Mouse (Mus musculus) neural tube, embryonic 14.5 days (tissue): Measurements from ENCODE around the gene Acaca. TPM values are rescaled to one million over a fixed set of nuclear protein-coding genes. Genes with fewer than 3 reads are reported as not detected.

Source experiments
- ATAC-seq: fragments of 200-750 bp; cut with Nextera tagmentation; 2 replicates; pipeline ENCODE4 v1.8.0; 2017; ENCODE audit warnings: low read depth, mild to moderate bottlenecking, moderate TSS enrichment, moderate library complexity
- H3K27ac ChIP-seq: fragments of 300-500 bp; sonication (generic); 2 replicates; pipeline ENCODE4 v1.5.1; 2014; ENCODE audit warnings: low read depth, mild to moderate bottlenecking, control low read depth, low read length, moderate library complexity, mixed read lengths
- H3K27me3 ChIP-seq: fragments of 300-500 bp; sonication (generic); 2 replicates; pipeline ENCODE4 v1.6.1; 2014; ENCODE audit warnings: low read length; ENCODE audit not compliant: control insufficient read depth, insufficient read depth
- H3K36me3 ChIP-seq: fragments of 300-500 bp; sonication (generic); 2 replicates; pipeline ENCODE4 v1.6.1; 2014; ENCODE audit warnings: low read length, mixed read lengths; ENCODE audit not compliant: control insufficient read depth, insufficient read depth
- H3K4me1 ChIP-seq: fragments of 300-500 bp; sonication (generic); 2 replicates; pipeline ENCODE4 v1.6.1; 2014; ENCODE audit warnings: low read length; ENCODE audit not compliant: control insufficient read depth, insufficient read depth
- H3K4me2 ChIP-seq: fragments of 300-500 bp; sonication (generic); 2 replicates; pipeline ENCODE4 v1.6.1; 2014; ENCODE audit warnings: mild to moderate bottlenecking, low read depth, low read length, control low read depth
- H3K4me3 ChIP-seq: fragments of 300-500 bp; sonication (generic); 2 replicates; pipeline ENCODE4 v1.5.1; 2014; ENCODE audit warnings: low read depth, low read length, control low read depth, mixed read lengths
- H3K9ac ChIP-seq: fragments of 300-500 bp; sonication (generic); replicated peaks from 2 replicates; pipeline ENCODE4 v1.6.1; 2014; ENCODE audit warnings: low read depth, mild to moderate bottlenecking, control low read depth, low read length, mixed read lengths
- H3K9me3 ChIP-seq: fragments of 300-500 bp; sonication (generic); 2 replicates; pipeline ENCODE4 v1.6.1; 2016; ENCODE audit warnings: low read length; ENCODE audit not compliant: control insufficient read depth
- WGBS: fragments of 180-500 bp; shearing (Covaris S2); extraction: QIAGEN DNeasy Blood & Tissue Kit; methylation state at CpG from one replicate; pipeline ENCODE4 v1.1.7; 2014; 5-methylcytosine and 5-hydroxymethylcytosine counted together
- polyA plus RNA-seq: library from polyadenylated mRNA; unstranded; fragments of >200 nt; fragmentation: Nextera tagmentation; extraction: Ambion mirVana; gene quantifications from 2 replicates; pipeline ENCODE4 v1.2.1, GENCODE M21; 2014

Gene Acaca
- 38.8 and 39.1 TPM in 2 replicates for polyA plus RNA-seq

- Histone ChIP-seq H3K27me3 (no peaks in the 10 kb centered on the region), H3K27ac (peak within 1 kb of the TSS; percentile 66), H3K4me1 (no peaks in the 10 kb centered on the region), H3K36me3 (peaks cover 21% of the 10 kb centered on the region), H3K4me2 (peak within 1 kb of the TSS; percentile 84), H3K9me3 (no peaks in the 10 kb centered on the region), H3K9ac (peak within 1 kb of the TSS; percentile 82), H3K4me3 (peak within 1 kb of the TSS; percentile 76)
- ATAC-seq: peak; percentile 93
- WGBS: 1% methylated on average over 67 of the region's 83 CpGs
These were observed at the start of gene Acaca, which contains the start of gene Tada2a for GRCm38 (mm10) chr11:84128943-84129798. Gene Acaca (plus strand): TSS chr11:84129672. Gene Tada2a (minus strand): TSS chr11:84129600.

GRCm38 (mm10) chr11:84079887-84080286 is 49.6 kb upstream of the Acaca start:
- 82% methylated on average over 4 of the region's 4 CpGs for WGBS
- ATAC-seq: no peak
- H3K4me3 ChIP-seq: no peak overlapping the region

GRCm38 (mm10) chr11:84080327-84080726 is 49.1 kb upstream of the Acaca start:
- Histone ChIP-seq H3K4me1 (no peaks in the 10 kb centered on the region), H3K4me3 (no peak overlapping the region), H3K27me3 (no peaks in the 10 kb centered on the region), H3K9me3 (no peaks in the 10 kb centered on the region), H3K27ac (no peak overlapping the region), H3K4me2 (no peak overlapping the region), H3K36me3 (peaks cover 18% of the 10 kb centered on the region; the same call in 1 of the 2 replicates), H3K9ac (no peak overlapping the region)
- WGBS: 94% methylated on average over 3 of the region's 3 CpGs
- ATAC-seq: no peak

More at GRCm38 (mm10) chr11:84079887-84080286, 49.6 kb upstream of the Acaca start:
- H3K9me3 ChIP-seq: no peaks in the 10 kb centered on the region
- H3K27me3 ChIP-seq: no peaks in the 10 kb centered on the region
- H3K36me3 ChIP-seq: peaks cover 18% of the 10 kb centered on the region; the same call in 1 of the 2 replicates
- no peaks in the 10 kb centered on the region for H3K4me1 ChIP-seq
- no peak overlapping the region for H3K9ac ChIP-seq
- no peak overlapping the region for H3K27ac ChIP-seq
- no peak overlapping the region for H3K4me2 ChIP-seq

GRCm38 (mm10) chr11:84081901-84082300 is 47.6 kb upstream of the Acaca start:
- Histone ChIP-seq H3K9me3 (no peaks in the 10 kb centered on the region), H3K27ac (no peak overlapping the region), H3K4me2 (no peak overlapping the region), H3K27me3 (no peaks in the 10 kb centered on the region), H3K4me1 (no peaks in the 10 kb centered on the region), H3K9ac (no peak overlapping the region), H3K4me3 (no peak overlapping the region), H3K36me3 (peaks cover 22% of the 10 kb centered on the region)
- no peak for ATAC-seq
- WGBS: 67% methylated on average over 5 of the region's 5 CpGs

- Histone ChIP-seq H3K4me1 (no peaks in the 10 kb centered on the region), H3K4me3 (no peak overlapping the region), H3K27ac (no peak overlapping the region), H3K9ac (no peak overlapping the region), H3K9me3 (no peaks in the 10 kb centered on the region), H3K36me3 (peaks cover 15% of the 10 kb centered on the region), H3K4me2 (no peak overlapping the region), H3K27me3 (no peaks in the 10 kb centered on the region)
- 88% methylated on average over 8 of the region's 8 CpGs for WGBS
- ATAC-seq: no peak
These were observed 38.9 kb upstream of the Acaca start for GRCm38 (mm10) chr11:84090572-84090971.

GRCm38 (mm10) chr11:84095084-84095483 is 34.4 kb upstream of the Acaca start:
- H3K4me1 ChIP-seq: no peaks in the 10 kb centered on the region
- 91% methylated on average over 4 of the region's 4 CpGs for WGBS
- no peak overlapping the region for H3K4me2 ChIP-seq
- H3K9ac ChIP-seq: no peak overlapping the region
- no peak for ATAC-seq
- no peaks in the 10 kb centered on the region for H3K9me3 ChIP-seq
- H3K27ac ChIP-seq: no peak overlapping the region
- H3K4me3 ChIP-seq: no peak overlapping the region
- no peaks in the 10 kb centered on the region for H3K27me3 ChIP-seq
- H3K36me3 ChIP-seq: peaks cover 7% of the 10 kb centered on the region

GRCm38 (mm10) chr11:84097251-84097998 is 32.0 kb upstream of the Acaca start:
- Histone ChIP-seq H3K9me3 (no peaks in the 10 kb centered on the region), H3K4me2 (no peak overlapping the region), H3K4me3 (no peak overlapping the region), H3K27me3 (no peaks in the 10 kb centered on the region), H3K9ac (no peak overlapping the region), H3K4me1 (no peaks in the 10 kb centered on the region), H3K36me3 (peaks cover 7% of the 10 kb centered on the region; the same call in 1 of the 2 replicates), H3K27ac (no peak overlapping the region)
- no peak for ATAC-seq
- 81% methylated on average over 5 of the region's 5 CpGs for WGBS

- Histone ChIP-seq H3K36me3 (peaks cover 36% of the 10 kb centered on the region), H3K27me3 (no peaks in the 10 kb centered on the region)
- ATAC-seq: no peak
These were observed 28.3 kb upstream of the Acaca start for GRCm38 (mm10) chr11:84101182-84101581.

GRCm38 (mm10) chr11:84104036-84104435 is 25.4 kb upstream of the Acaca start:
- no peak overlapping the region for H3K27ac ChIP-seq
- 91% methylated on average over 6 of the region's 6 CpGs for WGBS

More at GRCm38 (mm10) chr11:84101182-84101581, 28.3 kb upstream of the Acaca start:
- Histone ChIP-seq H3K4me3 (no peak overlapping the region), H3K4me1 (no peaks in the 10 kb centered on the region), H3K9ac (no peak overlapping the region), H3K9me3 (no peaks in the 10 kb centered on the region), H3K27ac (no peak overlapping the region), H3K4me2 (no peak overlapping the region)

More at GRCm38 (mm10) chr11:84104036-84104435, 25.4 kb upstream of the Acaca start:
- Histone ChIP-seq H3K4me3 (no peak overlapping the region), H3K36me3 (peaks cover 41% of the 10 kb centered on the region), H3K4me1 (no peaks in the 10 kb centered on the region), H3K27me3 (no peaks in the 10 kb centered on the region), H3K9ac (no peak overlapping the region), H3K4me2 (no peak overlapping the region), H3K9me3 (no peaks in the 10 kb centered on the region)
- no peak for ATAC-seq
